Mouse (Mus musculus) CH12.LX (cell line): ENCODE data around the gene Pfn1. TPM values are rescaled to one million over a fixed set of nuclear protein-coding genes. Genes with fewer than 3 reads are reported as not detected.
A peak's percentile ranks its signal among the peaks of the same experiment; 100 is the strongest.

Experiments used
- DNase-seq: peaks from one replicate; pipeline ENCODE4 v3.0.0-alpha.2; 2013; ENCODE audit errors: extremely low read depth
- H3K27ac ChIP-seq: 2 replicates; pipeline ENCODE4 v1.5.1; 2012; ENCODE audit warnings: low read depth, mild to moderate bottlenecking, control low read depth, moderate library complexity; ENCODE audit not compliant: insufficient read depth
- H3K27me3 ChIP-seq: replicated peaks from 2 replicates; pipeline ENCODE3; 2012; ENCODE audit warnings: inconsistent platforms
- H3K36me3 ChIP-seq, 2 experiments: replicated peaks in 1 of 2; 2 replicates each; pipeline versions ENCODE3 to v1.6.1; 2012; ENCODE audit warnings: inconsistent platforms in 1 of 2, low read length in 1 of 2, mild to moderate bottlenecking in 1 of 2, mixed read lengths in 1 of 2, moderate library complexity in 1 of 2; ENCODE audit not compliant: control insufficient read depth in 1 of 2, insufficient read depth in 1 of 2
- H3K4me1 ChIP-seq, 2 experiments: 2 replicates each; pipeline ENCODE4 v1.6.1; 2012; ENCODE audit warnings: inconsistent platforms in 1 of 2, moderate library complexity in 1 of 2; ENCODE audit not compliant: insufficient read depth in 2 of 2, control insufficient read depth in 1 of 2
- H3K4me2 ChIP-seq: 2 replicates; pipeline ENCODE4 v1.6.1; 2012; ENCODE audit warnings: low read depth, mild to moderate bottlenecking, control low read depth; ENCODE audit not compliant: poor library complexity, insufficient read depth, severe bottlenecking
- H3K4me3 ChIP-seq, 3 experiments: fragments of 150-350 bp in 1 of 3; sonication (generic) in 1 of 3; replicated peaks in 1 of 3; 2 replicates each; pipeline versions ENCODE3 to v1.5.1; 2011 to 2012; ENCODE audit warnings: low read depth in 2 of 3, low read length in 2 of 3, mild to moderate bottlenecking in 2 of 3, moderate library complexity in 2 of 3, control low read depth in 1 of 3, improper control_type of control experiment in 1 of 3, inconsistent platforms in 1 of 3, mixed read lengths in 1 of 3; ENCODE audit not compliant: poor library complexity in 1 of 3
- H3K79me2 ChIP-seq: replicated peaks from 2 replicates; pipeline ENCODE4 v1.6.1; 2012; ENCODE audit warnings: mild to moderate bottlenecking, moderate library complexity; ENCODE audit not compliant: control insufficient read depth, poor library complexity, insufficient read depth, severe bottlenecking; ENCODE audit errors: extremely low read depth
- H3K9ac ChIP-seq: 2 replicates; pipeline ENCODE4 v1.6.1; 2012; ENCODE audit warnings: low read depth, mild to moderate bottlenecking, control low read depth, moderate library complexity; ENCODE audit not compliant: insufficient read depth
- H3K9me3 ChIP-seq: replicated peaks from 2 replicates; pipeline ENCODE3; 2012; ENCODE audit warnings: low read length, inconsistent platforms, mixed read lengths
- BHLHE40 ChIP-seq: IDR thresholded peaks from 2 replicates; pipeline ENCODE4 v1.6.1; 2011; ENCODE audit warnings: mild to moderate bottlenecking, low read depth, low read length, improper control_type of control experiment
- CHD1 ChIP-seq: IDR thresholded peaks from 2 replicates; pipeline ENCODE4 v1.6.1; 2012; ENCODE audit warnings: low read depth, low read length, improper control_type of control experiment, inconsistent platforms
- CHD2 ChIP-seq: IDR thresholded peaks from 2 replicates; pipeline ENCODE4 v1.6.1; 2011; ENCODE audit warnings: low read length, improper control_type of control experiment
- E2F4 ChIP-seq: IDR thresholded peaks from 2 replicates; pipeline ENCODE4 v1.6.1; 2011; ENCODE audit warnings: low read depth, low read length, improper control_type of control experiment; ENCODE audit not compliant: insufficient replicate concordance
- EP300 ChIP-seq: IDR thresholded peaks from 2 replicates; pipeline ENCODE4 v1.6.1; 2011; ENCODE audit warnings: low read length, improper control_type of control experiment
- ETS1 ChIP-seq: conservative IDR thresholded peaks from 2 replicates; pipeline ENCODE4 v1.6.1; 2012; ENCODE audit warnings: low read depth, mild to moderate bottlenecking, inconsistent platforms, low read length, improper control_type of control experiment, moderate library complexity
- GABPA ChIP-seq: IDR thresholded peaks from 2 replicates; pipeline ENCODE4 v1.6.1; 2012; ENCODE audit warnings: low read depth, low read length, improper control_type of control experiment, inconsistent platforms; ENCODE audit not compliant: insufficient replicate concordance
- IRF4 ChIP-seq: IDR thresholded peaks from 2 replicates; pipeline ENCODE4 v1.6.1; 2014; ENCODE audit warnings: low read depth, mild to moderate bottlenecking, inconsistent platforms, low read length, improper control_type of control experiment
- JUN ChIP-seq: IDR thresholded peaks from 2 replicates; pipeline ENCODE4 v1.6.1; 2011; ENCODE audit warnings: low read depth, mild to moderate bottlenecking, low read length, improper control_type of control experiment, moderate library complexity; ENCODE audit not compliant: insufficient read depth
- JUND ChIP-seq: conservative IDR thresholded peaks from 2 replicates; pipeline ENCODE4 v1.6.1; 2011; ENCODE audit warnings: low read depth, low read length, improper control_type of control experiment
- MAFK ChIP-seq: IDR thresholded peaks from 2 replicates; pipeline ENCODE4 v1.6.1; 2011; ENCODE audit warnings: low read length, improper control_type of control experiment; ENCODE audit not compliant: insufficient replicate concordance
- MYC ChIP-seq: IDR thresholded peaks from 2 replicates; pipeline ENCODE4 v1.6.1; 2011; ENCODE audit warnings: low read depth, mild to moderate bottlenecking, improper control_type of control experiment, low read length
- NELFE ChIP-seq: IDR thresholded peaks from 2 replicates; pipeline ENCODE4 v1.6.1; 2011; ENCODE audit warnings: low read depth, low read length, improper control_type of control experiment
- POLR2A ChIP-seq: IDR thresholded peaks from 2 replicates; pipeline ENCODE4 v1.6.1; 2011; ENCODE audit warnings: low read depth, mild to moderate bottlenecking, improper control_type of control experiment, low read length
- POLR2AphosphoS2 ChIP-seq: IDR thresholded peaks from 2 replicates; pipeline ENCODE4 v1.6.1; 2011; ENCODE audit warnings: low read depth, low read length, improper control_type of control experiment
- RCOR1 ChIP-seq: conservative IDR thresholded peaks from 2 replicates; pipeline ENCODE4 v1.6.1; 2012; ENCODE audit warnings: low read depth, mild to moderate bottlenecking, inconsistent platforms, low read length, improper control_type of control experiment
- SIN3A ChIP-seq: IDR thresholded peaks from 2 replicates; pipeline ENCODE4 v1.6.1; 2012; ENCODE audit warnings: low read length, improper control_type of control experiment, inconsistent platforms
- TBP ChIP-seq: conservative IDR thresholded peaks from 2 replicates; pipeline ENCODE4 v1.6.1; 2011; ENCODE audit warnings: low read depth, low read length, improper control_type of control experiment
- USF2 ChIP-seq: conservative IDR thresholded peaks from 2 replicates; pipeline ENCODE4 v1.6.1; 2011; ENCODE audit warnings: low read depth, low read length, improper control_type of control experiment
- ZC3H11A ChIP-seq: IDR thresholded peaks from 2 replicates; pipeline ENCODE4 v1.6.1; 2012; ENCODE audit warnings: low read depth, mild to moderate bottlenecking, inconsistent platforms, low read length, improper control_type of control experiment
- ZMIZ1 ChIP-seq: IDR thresholded peaks from 2 replicates; pipeline ENCODE4 v1.6.1; 2012; ENCODE audit warnings: low read depth, mild to moderate bottlenecking, inconsistent platforms, low read length, improper control_type of control experiment
- ZNF384 ChIP-seq: IDR thresholded peaks from 2 replicates; pipeline ENCODE4 v1.6.1; 2012; ENCODE audit warnings: low read depth, low read length, improper control_type of control experiment, inconsistent platforms
- dilution Hi-C: fragments of 300-500 bp; cut with MboI; formaldehyde crosslinking; loops from 2 replicates; pipeline ENCODE4 v1.14.3; 2020; ENCODE audit warnings: low sequenced_read_pairs; ENCODE audit not compliant: extremely low pct_unique_long_range_greater_than_20kb, extremely low pct_ligation_motif_present
- in situ Hi-C: fragments of 300-500 bp; cut with MboI; formaldehyde crosslinking; loops from 3 replicates; pipeline ENCODE4 v1.14.3; 2019; ENCODE audit warnings: low sequenced_read_pairs, low pct_ligation_motif_present, low pct_unique_long_range_greater_than_20kb, mixed read lengths
- polyA plus RNA-seq: library from polyadenylated mRNA; unstranded; fragments of >175 nt; gene quantifications from 2 replicates; pipeline ENCODE4 v1.2.1, GENCODE M21; 2012; ENCODE audit warnings: low read depth; ENCODE audit not compliant: insufficient read length
- total RNA-seq, 2 experiments: library from RNA; depleted of rRNA; stranded (reverse); fragments of 300-350 nt in 1 of 2; fragments of >200 nt in 1 of 2; gene quantifications; 2 replicates each; pipeline ENCODE4 v1.2.3; 2012 to 2014

Gene Pfn1
- total and polyA plus RNA-seq, 3 experiments: 844 to 2,624 (median 1,045) TPM

- Histone ChIP-seq H3K4me2 (peak overlapping the region; percentile 95), H3K4me3 (no peak overlapping the region), H3K9ac (no peak overlapping the region; the same call in 1 of the 2 replicates), H3K36me3 (peaks cover 48 to 66% of the 10 kb centered on the region in 2 experiments), H3K9me3 (no peaks in the 10 kb centered on the region), H3K27ac (peak overlapping the region; percentile 3; the same call in 1 of the 2 replicates), H3K27me3 (no peaks in the 10 kb centered on the region), H3K79me2 (peaks cover 75% of the 10 kb centered on the region), H3K4me1 (peaks cover 25 to 56% of the 10 kb centered on the region in 2 experiments)
- in situ Hi-C loops (no loop called here), dilution Hi-C loops (no loop called here)
- TF ChIP-seq USF2: no peak
- no peak for TF ChIP-seq E2F4
- TF ChIP-seq POLR2A: peak; percentile 47; the same call in 1 of the 2 replicates
- no peak for TF ChIP-seq BHLHE40
- TF ChIP-seq ZNF384: no peak
- TF ChIP-seq TBP: no peak
- TF ChIP-seq NELFE: no peak
- no peak for TF ChIP-seq JUN
- no peak for TF ChIP-seq SIN3A
- no peak for TF ChIP-seq IRF4
- peak; percentile 17 for TF ChIP-seq POLR2AphosphoS2
- DNase-seq: peak; percentile 15
Observed at GRCm38 (mm10) chr11:70649185-70649734, 5.2 kb downstream of the Pfn1 start.

GRCm38 (mm10) chr11:70648512-70648911 is 5.9 kb downstream of the Pfn1 start:
- H3K79me2 ChIP-seq: peaks cover 67% of the 10 kb centered on the region
- H3K9ac ChIP-seq: peak overlapping the region; percentile 94
- dilution Hi-C loops: no loop called here
- peak; percentile 77 for DNase-seq
- no peaks in the 10 kb centered on the region for H3K9me3 ChIP-seq
- peaks cover 25 to 56% of the 10 kb centered on the region in 2 experiments for H3K4me1 ChIP-seq
- H3K36me3 ChIP-seq: peaks cover 49 to 73% of the 10 kb centered on the region in 2 experiments
- in situ Hi-C loops: no loop called here
- H3K27ac ChIP-seq: 0 out of 2 replicates have a peak overlapping the region, but pooled peaks have one; percentile 2
- H3K4me3 ChIP-seq: peak overlapping the region; percentile 66 to 89 (median 67)
- no peak for TF ChIP-seq MAFK
- peak; percentile 70 for TF ChIP-seq JUND
- peak; percentile 18; the same call in 1 of the 2 replicates for TF ChIP-seq POLR2AphosphoS2
- peak; percentile 46; the same call in 1 of the 2 replicates for TF ChIP-seq MYC
- peak; percentile 40 for TF ChIP-seq ZMIZ1
- TF ChIP-seq ETS1: peak; percentile 33; the same call in 1 of the 2 replicates
- TF ChIP-seq GABPA: no peak
- TF ChIP-seq JUN: 0 out of 2 replicates have a peak, but pooled peaks have one; percentile 45
- peak; percentile 49; the same call in 1 of the 2 replicates for TF ChIP-seq CHD2
- no peak for TF ChIP-seq ZC3H11A
- peak; percentile 84 for TF ChIP-seq IRF4
- TF ChIP-seq RCOR1: no peak
- peak; percentile 77 for TF ChIP-seq EP300
- peak; percentile 19; the same call in 1 of the 2 replicates for TF ChIP-seq CHD1
- peak overlapping the region; percentile 95 for H3K4me2 ChIP-seq
- H3K27me3 ChIP-seq: no peaks in the 10 kb centered on the region
